Mouse (Mus musculus) embryonic fibroblast, embryonic 13.5 days (primary cell): ENCODE data around the gene Afg1l.

ENCODE experiments used
- CTCF ChIP-seq: IDR thresholded peaks from 2 replicates; pipeline ENCODE4 v1.5.1; 2011; ENCODE audit warnings: mild to moderate bottlenecking, control low read depth, low read length, moderate library complexity, borderline replicate concordance; ENCODE audit not compliant: insufficient read depth
- POLR2A ChIP-seq: IDR thresholded peaks from 2 replicates; pipeline ENCODE4 v1.6.1; 2011; ENCODE audit warnings: low read depth, mild to moderate bottlenecking, control low read depth, low read length, moderate library complexity

DNA sequence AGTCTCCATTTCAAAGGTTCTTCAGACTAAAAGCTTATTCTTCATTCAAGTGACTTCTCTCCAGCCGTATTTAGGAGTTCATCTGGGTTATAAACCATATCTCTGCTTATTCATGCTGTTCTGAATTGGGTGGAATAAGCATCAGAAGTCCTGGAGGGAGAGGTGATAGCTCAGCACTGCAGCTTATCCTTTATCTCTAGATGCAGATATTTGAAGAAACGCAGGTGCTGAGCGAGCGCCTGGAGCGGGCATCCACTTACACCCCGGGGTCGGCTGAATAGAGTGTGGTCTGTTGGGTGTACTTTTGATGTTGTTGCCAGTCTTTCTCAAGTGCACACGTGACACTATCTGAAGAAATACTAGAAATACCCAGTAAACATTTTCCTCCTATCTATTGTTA lies 40.0 kb upstream of the Afg1l start:
- TF ChIP-seq CTCF (no peak), POLR2A (no peak)
